Mouse (Mus musculus) left cerebral cortex, adult 11 months (tissue): ENCODE measurements around the gene Spef2.

ENCODE experiments used
- DNase-seq: peaks from one replicate; pipeline ENCODE4 v3.0.0; 2022; ENCODE audit warnings: low spot score

Gene Spef2

DNA sequence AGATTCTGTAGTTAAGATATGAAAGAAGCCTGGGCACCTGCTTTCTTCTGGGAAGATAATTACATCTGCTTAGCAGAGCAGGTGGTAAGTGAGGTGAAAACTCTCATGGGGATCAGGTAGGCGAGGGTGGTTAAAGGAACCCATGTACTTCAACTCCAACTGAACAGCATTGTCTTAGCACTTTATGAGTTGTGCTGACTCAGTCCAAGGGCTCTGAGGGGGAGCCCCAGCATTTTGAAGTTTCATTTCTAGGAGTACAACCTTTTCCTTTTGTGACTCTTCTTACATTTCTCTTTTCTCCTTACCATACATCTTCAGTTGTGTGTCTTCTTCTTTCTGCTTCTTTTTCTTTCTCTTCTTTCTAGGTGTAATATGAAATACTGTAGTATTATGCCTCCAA, 213.5 kb downstream of the Spef2 start:
- DNase-seq, result no peak

GRCm38 (mm10) chr15:9533356-9533902, 215.2 kb downstream of the Spef2 start:
- no peak for DNase-seq

DNA sequence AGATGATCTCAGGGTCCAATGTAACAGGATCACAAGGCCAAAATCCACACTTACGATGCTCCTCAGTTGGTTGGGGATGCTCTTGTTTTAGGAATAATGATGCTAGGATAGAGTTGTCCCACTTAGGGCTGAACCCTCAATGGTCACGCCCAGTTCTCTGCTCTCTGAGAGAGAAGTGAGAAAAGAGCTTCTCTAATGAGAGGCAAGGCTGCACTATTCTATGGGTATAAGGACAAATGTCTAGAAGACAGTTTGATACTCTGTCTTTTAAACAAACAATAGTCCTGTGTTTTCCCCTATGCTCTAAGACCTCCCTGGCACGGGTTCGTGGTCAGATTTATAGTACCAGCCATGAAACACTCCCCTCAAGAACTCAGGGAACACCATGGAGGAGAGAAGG, 218.6 kb downstream of the Spef2 start, which contains the start of gene Il7r:
Gene Il7r (minus strand): TSS at position 101 of the 400 bp plus-strand sequence.
- no peak for DNase-seq

- DNase-seq, result no peak
These were observed 219.0 kb downstream of the Spef2 start for GRCm38 (mm10) chr15:9529646-9530045.
